Mouse (Mus musculus) liver, postnatal 0 days (tissue): ENCODE data around the gene Gpc5. TPM values are rescaled to one million over a fixed set of nuclear protein-coding genes. Genes with fewer than 3 reads are reported as not detected.

Source experiments
- ATAC-seq: fragments of 200-750 bp; cut with Nextera tagmentation; 2 replicates; pipeline ENCODE4 v1.8.0; 2017; ENCODE audit warnings: mild to moderate bottlenecking, moderate library complexity
- DNase-seq: peaks from one replicate; pipeline ENCODE4 v3.0.0-alpha.2; 2016
- H3K27ac ChIP-seq: fragments of 300-500 bp; sonication (generic); 2 replicates; pipeline ENCODE4 v1.5.1; 2014; ENCODE audit warnings: antibody characterized with exemption, moderate library complexity, mild to moderate bottlenecking, low read depth
- H3K27me3 ChIP-seq: fragments of 300-500 bp; sonication (generic); 2 replicates; pipeline ENCODE4 v1.6.1; 2014; ENCODE audit warnings: low read length, control low read depth, mixed read lengths; ENCODE audit not compliant: insufficient read depth
- H3K36me3 ChIP-seq: fragments of 300-500 bp; sonication (generic); replicated peaks from 2 replicates; pipeline ENCODE4 v1.6.1; 2014; ENCODE audit warnings: mild to moderate bottlenecking, control low read depth, low read length, moderate library complexity, mixed read lengths; ENCODE audit not compliant: insufficient read depth
- H3K4me1 ChIP-seq: fragments of 300-500 bp; sonication (generic); 2 replicates; pipeline ENCODE4 v1.6.1; 2014; ENCODE audit warnings: antibody characterized with exemption, mild to moderate bottlenecking, control low read depth; ENCODE audit not compliant: insufficient read depth
- H3K4me2 ChIP-seq: fragments of 300-500 bp; sonication (generic); 2 replicates; pipeline ENCODE4 v1.6.1; 2014; ENCODE audit warnings: low read depth, mild to moderate bottlenecking, low read length, moderate library complexity, mixed read lengths
- H3K4me3 ChIP-seq: fragments of 300-500 bp; sonication (generic); 2 replicates; pipeline ENCODE4 v1.5.1; 2014; ENCODE audit warnings: low read depth, low read length
- H3K9ac ChIP-seq: fragments of 300-500 bp; sonication (generic); replicated peaks from 2 replicates; pipeline ENCODE4 v1.6.1; 2014; ENCODE audit warnings: mild to moderate bottlenecking, moderate library complexity
- H3K9me3 ChIP-seq: fragments of 300-500 bp; sonication (generic); 2 replicates; pipeline ENCODE4 v1.6.1; 2016; ENCODE audit warnings: mild to moderate bottlenecking, control low read depth, low read length, mixed read lengths
- CTCF ChIP-seq: sonication (generic); IDR thresholded peaks from 2 replicates; pipeline ENCODE4 v1.5.1; 2016; ENCODE audit warnings: antibody characterized with exemption, low read depth
- EP300 ChIP-seq: IDR thresholded peaks from 2 replicates; pipeline ENCODE4 v1.6.1; 2016; ENCODE audit warnings: antibody characterized with exemption, low read depth, mild to moderate bottlenecking
- WGBS: fragments of 180-500 bp; shearing (Covaris S2); extraction: QIAGEN DNeasy Blood & Tissue Kit; methylation state at CpG from one replicate; pipeline ENCODE4 v1.1.7; 2014; ENCODE audit not compliant: insufficient replicate concordance; 5-methylcytosine and 5-hydroxymethylcytosine counted together
- polyA plus RNA-seq: library from polyadenylated mRNA; unstranded; fragments of >200 nt; fragmentation: Nextera tagmentation; extraction: Ambion mirVana; gene quantifications from 2 replicates; pipeline ENCODE4 v1.2.1, GENCODE M21; 2015

The Gpc5 gene
- polyA plus RNA-seq, 1 experiment from 2014 or later: not detected

- Histone ChIP-seq H3K36me3 (no peaks in the 10 kb centered on the region), H3K4me3 (no peak overlapping the region), H3K4me2 (no peak overlapping the region), H3K27ac (no peak overlapping the region), H3K27me3 (no peaks in the 10 kb centered on the region), H3K9me3 (no peaks in the 10 kb centered on the region), H3K4me1 (no peaks in the 10 kb centered on the region), H3K9ac (no peak overlapping the region)
- TF ChIP-seq CTCF (no peak), EP300 (no peak)
- ATAC-seq: no peak
- DNase-seq: no peak
Measured at GRCm38 (mm10) chr14:116212029-116212428, 1120.0 kb downstream of the Gpc5 start.

- Histone ChIP-seq H3K36me3 (no peaks in the 10 kb centered on the region), H3K4me1 (no peaks in the 10 kb centered on the region), H3K27me3 (no peaks in the 10 kb centered on the region), H3K9ac (no peak overlapping the region), H3K9me3 (no peaks in the 10 kb centered on the region), H3K4me2 (no peak overlapping the region), H3K27ac (no peak overlapping the region), H3K4me3 (no peak overlapping the region)
- no peak for ATAC-seq
- DNase-seq: no peak
- no peak for TF ChIP-seq EP300
- no peak for TF ChIP-seq CTCF
- WGBS: 100% methylated on average over 1 of the region's 1 CpGs
Measured at GRCm38 (mm10) chr14:116258126-116258525, 1166.1 kb downstream of the Gpc5 start.

GRCm38 (mm10) chr14:116308541-116308940 lies 1216.5 kb downstream of the Gpc5 start:
- Histone ChIP-seq H3K36me3 (no peaks in the 10 kb centered on the region), H3K27ac (no peak overlapping the region), H3K4me2 (no peak overlapping the region), H3K4me1 (no peaks in the 10 kb centered on the region), H3K9me3 (no peaks in the 10 kb centered on the region; the same call in 1 of the 2 replicates), H3K4me3 (no peak overlapping the region), H3K27me3 (no peaks in the 10 kb centered on the region), H3K9ac (no peak overlapping the region)
- TF ChIP-seq EP300 (no peak), CTCF (no peak)
- WGBS: 62% methylated on average over 2 of the region's 2 CpGs
- no peak for ATAC-seq
- no peak for DNase-seq

- no peak overlapping the region for H3K4me2 ChIP-seq
- no peak overlapping the region for H3K4me3 ChIP-seq
- no peaks in the 10 kb centered on the region for H3K27me3 ChIP-seq
- no peak overlapping the region for H3K9ac ChIP-seq
- H3K36me3 ChIP-seq: no peaks in the 10 kb centered on the region
- H3K27ac ChIP-seq: no peak overlapping the region
- no peak for DNase-seq
- no peaks in the 10 kb centered on the region for H3K4me1 ChIP-seq
- TF ChIP-seq CTCF (no peak), EP300 (no peak)
- H3K9me3 ChIP-seq: no peaks in the 10 kb centered on the region
- ATAC-seq: no peak
Measured at GRCm38 (mm10) chr14:116317491-116317890, 1225.5 kb downstream of the Gpc5 start.

- no peak for ATAC-seq
- TF ChIP-seq CTCF: no peak
- no peak for TF ChIP-seq EP300
- Histone ChIP-seq H3K9ac (no peak overlapping the region), H3K36me3 (no peaks in the 10 kb centered on the region), H3K4me1 (no peaks in the 10 kb centered on the region), H3K27ac (no peak overlapping the region), H3K9me3 (no peaks in the 10 kb centered on the region), H3K27me3 (no peaks in the 10 kb centered on the region), H3K4me2 (no peak overlapping the region), H3K4me3 (no peak overlapping the region)
- no peak for DNase-seq
- 74% methylated on average over 4 of the region's 4 CpGs for WGBS
Measured at GRCm38 (mm10) chr14:116336182-116336581, 1244.2 kb downstream of the Gpc5 start.

GRCm38 (mm10) chr14:116338395-116338794 lies 1246.4 kb downstream of the Gpc5 start:
- no peak overlapping the region for H3K4me2 ChIP-seq
- H3K27ac ChIP-seq: no peak overlapping the region
- H3K36me3 ChIP-seq: no peaks in the 10 kb centered on the region
- 68% methylated on average over 3 of the region's 3 CpGs for WGBS
- ATAC-seq (no peak), DNase-seq (no peak)
- no peaks in the 10 kb centered on the region for H3K27me3 ChIP-seq
- TF ChIP-seq CTCF (no peak), EP300 (no peak)
- H3K4me3 ChIP-seq: no peak overlapping the region
- H3K4me1 ChIP-seq: no peaks in the 10 kb centered on the region
- no peaks in the 10 kb centered on the region for H3K9me3 ChIP-seq
- H3K9ac ChIP-seq: no peak overlapping the region

GRCm38 (mm10) chr14:116348560-116348959 lies 1256.5 kb downstream of the Gpc5 start:
- Histone ChIP-seq H3K4me3 (no peak overlapping the region), H3K27me3 (no peaks in the 10 kb centered on the region), H3K4me1 (no peaks in the 10 kb centered on the region), H3K9me3 (no peaks in the 10 kb centered on the region), H3K4me2 (no peak overlapping the region), H3K27ac (no peak overlapping the region), H3K9ac (no peak overlapping the region), H3K36me3 (no peaks in the 10 kb centered on the region)
- no peak for DNase-seq
- no peak for ATAC-seq
- WGBS: 68% methylated on average over 3 of the region's 3 CpGs
- TF ChIP-seq CTCF (no peak), EP300 (no peak)
